Mouse (Mus musculus) heart, postnatal 10 days (tissue): ENCODE results near the gene Soga3. TPM values are rescaled to one million over a fixed set of nuclear protein-coding genes. Genes with fewer than 3 reads are reported as not detected.

Experiments
- DNase-seq, 2 experiments: peaks; one replicate each; pipeline ENCODE4 v3.0.0; 2021
- intact Hi-C: fragments of 180-260 bp; cut with DNase I; formaldehyde crosslinking; loops from one replicate; pipeline ENCODE4 v1.15.1; 2025
- total RNA-seq, 2 experiments: library from RNA; stranded (reverse); gene quantifications; 2 replicates each; pipeline ENCODE4 v1.2.3; 2021

The Soga3 gene
- total RNA-seq = not detected

DNA sequence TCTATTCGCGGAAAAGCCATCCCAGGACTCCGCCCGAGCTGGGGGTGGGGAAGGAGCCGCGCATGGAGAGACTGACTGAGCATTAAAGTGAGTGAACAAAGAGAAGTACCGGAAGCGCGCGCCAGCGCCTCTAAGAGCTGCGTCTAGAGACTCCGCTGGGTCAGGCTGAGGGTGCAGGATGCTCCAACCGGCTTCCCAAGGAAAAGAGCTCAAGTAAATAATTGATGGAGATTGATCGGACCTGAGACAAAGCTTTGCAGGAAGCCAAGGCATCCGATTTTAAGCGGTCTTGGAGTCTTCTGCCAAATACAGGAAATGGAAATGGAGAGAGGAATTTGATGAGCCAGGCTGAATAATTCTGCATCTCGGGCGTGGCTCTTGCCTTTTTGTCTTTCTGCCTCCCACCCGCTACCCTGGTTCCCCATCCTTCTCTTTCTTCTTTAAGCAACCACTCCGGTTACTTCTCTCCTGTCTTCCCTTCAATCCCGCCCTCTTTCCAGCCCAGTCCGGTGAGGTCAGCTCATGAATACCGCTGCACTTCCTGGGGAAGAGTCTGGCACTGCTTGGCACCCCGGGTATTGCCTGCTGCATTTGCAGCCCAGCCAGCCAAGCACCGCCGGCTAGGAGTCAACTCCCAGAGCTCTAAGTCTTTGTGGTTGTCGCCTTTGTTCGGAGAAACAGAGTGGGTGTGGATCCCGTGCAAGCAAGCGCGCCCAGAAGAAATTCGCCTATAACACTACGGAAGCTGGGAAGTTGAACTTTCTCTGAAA, at the start of gene Soga3:
Soga3 (plus strand) TSS at position 274 of the 770 bp plus-strand sequence.
- intact Hi-C loops = no loop called here
- DNase-seq = no peak

DNA sequence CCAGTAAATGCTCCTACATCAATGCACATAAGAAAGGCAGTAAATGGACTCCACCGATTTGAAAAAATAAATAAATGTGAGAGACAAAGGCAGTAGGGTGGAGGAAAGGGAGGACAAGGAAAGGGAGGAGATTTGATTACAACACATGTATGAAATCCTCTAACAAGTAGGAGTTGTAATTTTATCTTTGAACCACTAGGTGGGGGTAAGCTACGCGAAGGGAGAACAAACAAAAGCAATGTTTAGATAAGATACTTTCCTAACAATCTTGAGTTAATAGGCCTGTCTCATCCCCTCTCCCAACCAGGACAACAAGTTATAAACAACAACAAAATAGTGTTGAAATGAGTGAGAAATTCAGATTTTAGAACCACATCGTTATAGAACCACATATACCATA, 36.7 kb upstream of the Soga3 start:
- intact Hi-C loops = loop anchor here (1.0 to 5.0 kb wide), 2 partner anchors 99 to 205 kb away; partner anchors contain the start of gene Echdc1
- no peak for DNase-seq

DNA sequence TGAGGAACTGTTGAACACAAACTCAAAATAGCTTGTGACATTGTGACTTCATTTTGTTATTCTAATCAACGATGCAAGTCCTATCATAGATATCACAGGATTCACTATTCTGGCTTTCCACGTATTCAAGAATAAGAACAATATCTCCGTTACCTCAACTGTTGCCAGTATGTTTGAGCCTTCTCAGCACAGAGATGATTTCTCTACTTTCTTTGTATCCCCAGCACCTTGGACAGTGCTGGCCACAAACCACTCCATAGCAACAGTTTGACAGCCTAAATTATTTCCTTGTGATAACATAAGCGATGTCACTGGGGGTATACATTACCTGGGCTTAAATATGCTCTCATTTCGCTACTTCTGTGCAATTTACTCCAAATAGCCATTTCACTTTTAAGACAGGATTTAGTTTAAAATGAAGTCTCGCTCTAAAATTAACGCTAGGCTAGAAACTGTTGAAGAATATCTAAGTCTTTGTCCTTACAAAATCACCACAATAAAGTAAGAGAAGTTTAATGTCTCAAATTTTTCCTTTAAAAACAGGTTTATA, 1.0 kb upstream of the Soga3 start:
- intact Hi-C loops = no loop called here

DNA sequence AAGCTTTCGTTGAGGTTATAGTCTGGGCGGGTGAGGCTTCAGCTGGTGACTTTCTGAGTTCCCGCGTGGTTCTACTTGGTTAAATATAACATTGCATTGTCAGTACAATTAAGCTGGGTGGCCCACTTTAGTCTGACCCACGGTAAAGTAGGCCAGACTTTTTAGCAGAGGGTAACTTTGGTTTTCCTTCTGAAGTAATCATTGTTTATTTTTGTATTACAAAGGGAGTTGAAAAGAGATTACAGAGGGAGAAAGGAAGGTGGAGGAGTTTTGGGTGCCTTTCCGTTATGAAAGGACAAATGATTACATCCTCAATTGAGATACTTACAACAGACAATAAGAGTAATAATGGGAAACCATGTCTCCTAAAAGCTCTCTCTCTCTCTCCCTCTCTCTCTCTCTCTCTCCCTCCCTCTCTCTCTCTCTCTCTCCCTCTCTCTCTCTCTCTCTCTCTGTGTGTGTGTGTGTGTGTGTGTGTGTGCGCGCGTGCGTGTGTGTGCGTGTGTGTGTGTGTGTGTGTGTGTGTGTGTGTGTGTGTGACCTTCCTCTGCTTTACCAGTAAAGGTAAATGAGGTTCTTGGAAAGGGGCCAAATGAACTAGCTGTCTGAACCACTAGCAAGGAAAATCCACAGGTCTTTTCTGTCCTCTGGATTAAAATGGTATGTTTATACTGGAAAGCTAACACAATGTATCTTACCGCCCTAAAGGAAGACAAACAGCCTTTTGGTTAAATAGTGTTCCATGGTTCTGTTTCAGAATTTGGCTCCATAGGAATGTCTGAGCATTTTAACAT, 1.2 kb downstream of the Soga3 start:
- DNase-seq = no peak
- intact Hi-C loops = no loop called here

More for the DNA sequence above, 1.0 kb upstream of the Soga3 start:
- DNase-seq = no peak

DNA sequence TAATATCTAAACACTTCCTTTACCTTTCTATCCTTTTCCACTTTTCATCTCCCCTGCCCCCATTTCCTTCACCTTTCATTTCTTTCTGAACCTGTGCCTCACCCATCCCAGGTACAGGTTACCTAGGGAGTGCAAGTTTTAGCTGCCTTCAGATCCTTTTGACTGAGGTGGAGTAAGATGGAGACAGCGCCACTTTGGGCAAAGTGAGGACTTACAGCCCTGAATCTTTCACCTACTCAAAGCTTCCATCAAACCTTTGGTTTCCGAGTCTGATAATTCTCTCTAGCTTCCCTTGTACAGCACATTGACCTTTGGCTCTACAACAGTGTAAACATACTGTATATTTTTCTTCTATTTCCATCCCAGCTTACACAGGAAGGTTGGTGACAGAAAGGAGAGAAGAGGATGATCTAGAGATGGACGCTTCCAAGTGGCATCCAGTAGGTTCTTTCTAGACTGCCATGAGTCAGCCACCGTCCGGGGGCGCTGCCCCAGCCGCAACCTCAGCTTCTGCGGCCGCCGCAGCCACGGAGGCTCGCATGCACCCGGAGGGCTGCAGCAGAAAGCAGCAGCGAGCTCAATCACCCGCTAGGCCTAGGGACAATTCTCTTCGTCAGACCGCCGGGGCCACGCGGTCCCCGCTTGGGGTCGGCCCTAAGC, 2.7 kb downstream of the Soga3 start:
- intact Hi-C loops = no loop called here
- no peak for DNase-seq

DNA sequence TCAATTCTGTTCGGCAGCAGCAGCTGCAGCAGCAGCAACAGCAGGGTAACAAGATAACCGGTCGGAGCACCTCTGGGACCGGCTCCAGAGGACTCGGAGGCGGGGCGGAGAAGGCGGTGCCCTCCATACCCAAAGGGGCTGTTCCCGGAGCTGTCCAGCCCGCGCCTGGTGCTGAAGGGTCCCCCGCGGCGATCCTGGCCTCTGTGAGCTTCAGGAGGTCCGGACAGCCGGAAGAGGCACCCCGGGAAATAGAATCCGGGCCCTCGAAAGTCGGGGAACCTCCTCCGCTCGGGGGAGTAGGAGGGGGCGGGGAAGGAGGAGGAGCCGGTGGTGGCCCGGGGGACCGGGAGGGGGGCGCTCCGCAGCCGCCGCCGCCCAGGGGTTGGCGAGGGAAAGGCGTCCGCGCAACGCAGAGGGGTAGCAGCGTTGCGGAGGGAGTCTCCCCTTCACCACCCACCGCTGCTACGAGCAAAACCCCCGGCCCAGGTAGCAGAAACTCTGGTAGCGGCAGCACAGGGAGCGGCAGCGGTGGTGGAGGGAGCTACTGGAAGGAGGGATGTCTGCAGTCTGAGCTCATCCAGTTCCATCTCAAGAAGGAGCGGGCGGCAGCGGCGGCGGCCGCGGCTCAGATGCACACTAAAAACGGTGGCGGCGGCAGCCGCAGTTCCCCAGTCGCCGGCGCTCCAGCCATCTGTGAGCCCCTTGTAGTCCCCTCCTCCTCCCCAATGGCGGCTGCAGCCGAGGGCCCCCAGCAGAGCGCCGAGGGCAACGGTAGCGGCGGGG, 3.4 kb downstream of the Soga3 start:
- DNase-seq = peak; percentile 83 to 84
- intact Hi-C loops = no loop called here

DNA sequence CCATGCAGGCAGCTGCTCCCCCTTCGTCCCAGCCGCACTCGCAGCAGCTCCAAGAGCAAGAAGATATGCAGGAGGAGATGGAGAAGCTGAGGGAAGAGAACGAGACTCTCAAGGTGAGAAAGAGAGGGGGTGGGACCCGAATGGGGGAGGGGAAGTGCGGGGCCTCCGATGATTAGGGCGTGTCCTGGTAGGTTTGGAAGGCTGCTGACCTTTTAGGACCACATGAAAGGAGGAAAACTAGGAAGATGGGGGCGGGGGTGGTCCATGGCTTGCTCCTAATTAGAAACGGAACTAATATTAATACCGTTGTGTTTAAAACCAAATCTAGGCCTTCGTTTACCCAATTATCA, 4.0 kb downstream of the Soga3 start:
- no peak for DNase-seq
- intact Hi-C loops = no loop called here

DNA sequence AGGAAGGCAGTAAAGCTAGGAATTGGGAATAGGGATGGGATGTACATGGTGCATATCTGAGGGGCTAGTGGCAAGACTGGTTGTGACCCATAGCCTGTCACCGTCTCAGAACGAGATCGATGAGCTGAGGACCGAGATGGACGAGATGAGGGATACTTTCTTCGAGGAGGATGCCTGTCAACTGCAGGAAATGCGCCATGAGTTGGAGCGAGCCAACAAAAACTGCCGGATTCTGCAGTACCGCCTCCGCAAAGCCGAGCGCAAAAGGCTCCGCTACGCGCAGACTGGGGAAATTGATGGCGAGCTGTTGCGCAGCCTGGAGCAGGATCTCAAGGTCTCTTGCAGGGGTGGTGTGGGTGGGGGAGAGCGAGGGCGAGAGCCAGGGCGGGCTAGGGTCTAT, 4.4 kb downstream of the Soga3 start:
- no peak for DNase-seq
- intact Hi-C loops = no loop called here

DNA sequence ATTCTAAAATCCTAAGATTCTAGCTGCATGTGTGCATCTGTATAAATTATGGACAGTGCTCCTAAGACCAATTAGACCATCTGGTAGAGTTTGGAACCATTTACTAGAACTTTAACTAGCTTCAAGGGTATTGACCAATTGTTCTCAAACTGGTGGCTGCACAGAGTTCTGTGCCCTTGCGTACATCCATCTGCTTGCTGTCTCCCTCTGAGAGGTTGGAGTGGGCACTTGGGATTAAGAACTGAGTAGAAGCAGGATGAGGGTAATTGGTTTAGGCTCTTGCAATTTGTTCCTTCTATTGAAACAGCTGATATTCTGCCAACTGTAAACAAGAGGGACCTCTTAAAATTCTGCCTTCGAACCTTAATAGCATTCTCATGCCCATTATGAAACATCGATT, 11.7 kb downstream of the Soga3 start:
- intact Hi-C loops = no loop called here

DNA sequence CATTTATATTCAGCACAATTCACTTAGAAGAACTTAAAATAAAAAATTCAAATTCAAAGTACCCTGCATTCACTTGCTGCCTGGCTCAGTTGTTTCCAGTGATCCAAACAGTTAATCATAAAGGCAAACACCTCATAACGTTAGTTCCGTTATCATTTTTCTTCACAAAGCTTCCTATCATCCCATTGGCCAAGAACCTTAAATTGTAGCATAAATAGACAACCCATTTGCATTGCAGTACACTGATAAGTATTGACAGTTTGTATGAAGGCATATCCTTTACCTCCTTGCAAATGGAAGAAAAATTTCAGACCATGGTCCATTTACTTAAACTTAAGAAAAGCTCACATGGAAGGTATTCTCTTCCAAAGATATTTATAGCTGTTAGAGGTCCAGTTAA, 18.0 kb downstream of the Soga3 start:
- DNase-seq = no peak
- intact Hi-C loops = no loop called here

More for the DNA sequence above, 11.7 kb downstream of the Soga3 start:
- no peak for DNase-seq

DNA sequence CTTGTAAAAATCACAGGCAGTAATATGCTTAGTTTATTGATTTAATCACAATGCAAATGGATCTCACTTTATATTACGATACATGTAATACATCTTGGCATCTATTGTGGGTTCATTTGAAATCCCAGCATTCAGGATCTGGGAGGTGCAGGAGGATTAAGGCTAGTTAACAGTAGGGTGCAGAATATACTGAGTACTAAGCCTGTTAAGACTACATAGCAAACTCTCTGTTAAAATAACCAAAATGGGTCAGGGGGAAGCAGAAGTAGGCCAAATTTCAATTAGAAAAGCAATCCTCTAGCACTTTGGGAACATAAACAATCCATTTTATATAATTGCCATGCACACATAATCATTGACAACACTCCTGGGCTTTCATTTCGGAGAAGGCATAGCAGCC, 30.1 kb downstream of the Soga3 start:
- no peak for DNase-seq
- intact Hi-C loops = no loop called here

DNA sequence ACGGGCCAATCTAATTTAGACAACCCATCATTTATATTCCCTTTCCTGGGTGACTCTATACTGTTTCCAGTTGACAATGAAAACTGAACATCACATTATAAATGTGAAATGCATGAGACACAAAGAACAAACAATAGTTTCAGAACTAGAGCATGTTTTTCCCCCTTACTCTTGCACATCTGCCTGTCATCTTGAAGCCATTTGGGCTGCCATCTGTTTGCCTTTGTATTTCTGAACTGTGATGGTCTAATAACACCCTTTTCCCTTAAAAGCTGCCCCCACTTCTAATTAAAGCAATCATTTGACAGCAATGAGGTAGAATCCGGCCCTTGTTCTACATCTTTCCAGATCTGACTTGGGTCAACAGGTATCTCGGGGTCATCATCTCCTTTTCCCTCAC, 32.0 kb downstream of the Soga3 start:
- intact Hi-C loops = no loop called here
- no peak for DNase-seq

DNA sequence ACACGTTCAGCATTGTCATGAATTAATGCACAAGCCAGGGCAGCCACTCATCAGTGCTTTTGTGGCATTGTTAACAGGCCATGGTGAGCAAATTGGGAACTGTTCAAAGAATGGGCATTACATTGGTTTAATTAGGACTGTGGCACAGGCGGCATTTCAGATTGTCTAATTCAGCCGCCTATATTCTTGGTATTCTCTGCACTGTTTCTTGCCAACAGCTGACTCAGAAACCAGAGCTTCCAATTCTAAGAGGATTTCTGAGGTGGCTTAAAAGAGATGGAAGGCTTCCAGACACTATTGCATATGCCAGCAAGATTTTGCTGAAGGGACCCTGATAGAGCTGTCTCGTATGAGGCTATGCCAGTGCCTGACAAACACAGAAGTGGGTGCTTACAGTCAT, 33.2 kb downstream of the Soga3 start:
- DNase-seq = no peak
- intact Hi-C loops = no loop called here

DNA sequence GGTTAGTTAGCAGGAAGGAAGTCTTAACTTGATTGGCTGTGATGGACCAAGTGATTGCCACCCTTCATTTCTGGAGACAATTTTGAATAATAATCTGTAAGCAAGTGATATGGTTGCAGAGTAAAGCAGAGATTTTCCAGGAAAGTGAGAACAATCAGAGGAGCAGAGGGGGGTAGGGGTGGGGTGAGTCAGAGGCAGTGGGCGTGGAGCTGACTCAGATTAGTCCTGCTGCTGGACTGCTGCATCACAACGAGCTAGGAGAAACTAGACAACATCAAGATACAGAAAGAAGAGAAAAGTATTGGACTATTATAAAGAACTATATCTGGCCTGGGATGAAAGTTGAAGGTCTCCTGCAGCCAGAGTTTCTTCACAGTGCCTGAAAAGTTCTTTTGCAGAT, 34.4 kb downstream of the Soga3 start:
- DNase-seq = no peak

DNA sequence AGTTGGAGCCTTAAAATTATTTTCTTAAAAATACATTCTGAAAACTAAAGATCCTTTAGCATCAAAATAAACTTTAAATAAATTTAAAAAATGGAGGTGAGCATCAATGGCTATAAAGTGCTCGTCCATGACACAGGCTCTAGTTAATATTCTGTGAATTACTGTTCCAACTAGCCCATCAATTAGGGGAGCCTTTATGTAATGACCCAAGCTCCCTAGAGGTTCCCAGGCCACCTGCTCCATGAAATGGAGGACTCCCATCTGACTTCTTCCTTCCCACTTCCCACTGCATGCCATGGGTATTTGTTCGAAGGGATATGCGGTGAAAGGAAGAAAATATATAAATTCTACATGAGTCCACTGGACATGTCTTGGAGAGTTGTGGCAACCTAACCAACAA, 36.6 kb downstream of the Soga3 start:
- intact Hi-C loops = no loop called here
- no peak for DNase-seq

More for the DNA sequence above, 34.4 kb downstream of the Soga3 start:
- intact Hi-C loops = no loop called here

DNA sequence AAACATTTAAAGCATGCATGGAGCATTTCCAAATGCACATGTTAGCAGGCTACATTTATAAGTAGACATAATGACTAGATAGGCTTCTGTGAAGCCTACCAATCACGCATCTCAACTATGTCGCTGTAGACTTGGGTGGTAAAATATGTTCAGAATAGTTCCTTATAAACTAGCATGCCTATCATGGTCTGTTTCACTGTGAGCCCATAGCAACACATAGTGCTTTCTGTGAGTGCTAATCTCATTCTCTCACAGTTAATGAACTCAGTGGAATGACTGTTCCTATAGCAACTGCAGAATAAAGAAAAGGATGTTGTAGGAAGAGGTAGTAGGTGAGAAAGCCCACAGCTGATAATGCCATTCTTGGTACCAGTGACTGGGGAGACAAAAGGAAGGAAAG, 37.4 kb downstream of the Soga3 start:
- no peak for DNase-seq
- intact Hi-C loops = no loop called here

DNA sequence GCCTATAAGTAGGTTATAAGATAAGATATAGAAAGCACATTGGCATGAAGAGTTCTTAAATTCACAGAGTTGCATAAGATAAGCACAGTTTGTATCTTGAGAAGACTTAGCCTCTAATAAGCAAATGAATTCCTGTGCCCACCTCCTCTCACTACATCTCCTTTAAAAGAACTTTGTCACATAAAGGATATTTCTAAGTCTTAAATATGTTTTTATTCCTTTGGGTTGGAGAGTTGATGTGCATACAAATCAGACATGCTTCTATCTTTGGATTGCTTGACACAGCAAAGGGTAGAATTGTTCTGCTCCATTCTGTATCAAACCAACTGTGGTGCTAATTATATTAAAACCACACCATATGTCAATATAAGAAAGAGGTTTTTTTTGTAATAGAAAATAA, 50.1 kb downstream of the Soga3 start:
- no peak for DNase-seq
- intact Hi-C loops = no loop called here

DNA sequence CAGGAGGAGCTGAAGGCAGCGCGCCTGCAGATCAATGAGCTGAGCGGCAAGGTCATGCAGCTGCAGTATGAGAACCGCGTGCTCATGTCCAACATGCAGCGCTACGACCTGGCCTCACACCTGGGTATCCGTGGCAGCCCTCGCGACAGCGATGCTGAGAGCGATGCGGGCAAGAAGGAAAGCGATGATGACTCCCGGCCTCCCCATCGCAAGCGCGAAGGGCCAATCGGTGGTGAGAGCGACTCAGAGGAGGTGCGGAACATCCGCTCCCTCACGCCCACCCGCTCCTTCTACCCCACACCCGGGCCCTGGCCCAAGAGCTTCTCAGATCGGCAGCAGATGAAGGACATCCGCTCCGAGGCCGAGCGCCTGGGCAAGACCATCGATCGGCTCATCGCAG, 53.2 kb downstream of the Soga3 start:
- no peak for DNase-seq
- intact Hi-C loops = no loop called here

DNA sequence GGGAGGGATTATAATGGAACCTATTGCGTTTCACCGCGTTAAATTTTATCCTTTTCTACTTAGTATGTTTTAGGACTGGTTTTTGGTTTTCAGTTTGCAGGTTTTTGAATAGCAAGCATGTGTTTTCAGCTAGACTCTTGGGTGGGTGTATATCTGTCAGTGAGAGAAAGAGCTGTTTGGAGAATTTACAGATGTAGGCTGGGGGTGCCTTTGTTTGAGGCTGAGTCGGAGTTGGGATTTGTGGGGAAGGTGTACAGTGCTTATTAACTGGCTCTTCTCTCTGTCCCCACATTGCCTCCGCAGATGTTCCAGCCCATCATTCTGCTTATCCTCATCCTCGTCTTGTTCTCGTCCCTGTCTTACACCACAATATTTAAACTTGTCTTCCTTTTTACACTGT, 55.0 kb downstream of the Soga3 start, which contains the start of gene Gm49353:
Gm49353 (plus strand) TSS at position 313 of the 400 bp plus-strand sequence.
- no peak for DNase-seq

DNA sequence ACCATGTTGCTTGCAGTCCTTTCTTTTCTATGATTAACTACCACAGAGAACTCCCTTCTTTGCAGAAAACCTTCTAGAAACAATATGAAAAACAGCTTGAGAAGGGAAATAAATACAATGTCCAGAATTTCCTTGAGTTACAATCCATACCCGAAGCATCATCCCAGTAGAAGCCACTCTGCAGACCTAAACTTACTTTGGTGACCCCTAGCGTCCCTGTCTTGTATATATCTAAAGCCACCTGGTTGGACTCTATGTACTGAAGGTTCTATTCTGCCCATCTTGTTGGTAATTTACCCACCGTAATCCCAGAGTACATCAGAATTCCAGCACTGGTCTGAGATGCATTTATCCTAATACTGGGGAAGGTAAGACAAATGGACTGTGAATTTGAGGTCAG, 56.2 kb downstream of the Soga3 start:
- no peak for DNase-seq
- intact Hi-C loops = loop anchor here (10.0 kb wide), 1 partner anchor 295 kb away; no protein-coding TSS in a partner anchor

More for the DNA sequence above, 55.0 kb downstream of the Soga3 start, which contains the start of gene Gm49353:
- intact Hi-C loops = no loop called here
